8 mouse cellular contexts compared by ENCODE assay signal in the genomic region with DNA sequence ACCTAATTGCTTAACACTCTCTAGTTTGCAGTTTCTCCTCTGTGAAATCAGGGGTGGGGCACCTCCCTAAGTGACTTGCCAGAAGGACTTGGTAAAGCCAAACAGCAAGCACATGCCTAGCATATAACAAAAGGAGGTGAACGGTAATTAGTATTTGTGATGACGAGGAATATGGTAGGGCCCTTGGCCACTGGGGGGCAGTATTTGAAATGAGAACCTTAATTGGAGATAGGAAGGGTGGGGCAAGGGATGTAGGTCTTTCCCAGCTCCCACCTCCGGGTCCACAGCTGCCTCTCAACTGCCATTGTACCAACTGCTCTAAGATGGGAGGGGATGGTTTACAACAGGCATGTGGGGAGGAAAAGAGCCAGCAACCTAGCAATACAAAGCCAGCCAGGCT. TPM values are rescaled to one million over a fixed set of nuclear protein-coding genes. Genes with fewer than 3 reads are reported as not detected.
A peak's percentile ranks its signal among the peaks of the same experiment; 100 is the strongest.
DNase-seq lines count a peak whose midpoint lies in the region; ATAC-seq and TF ChIP-seq lines count a peak whose summit lies in the region.

No protein-coding gene starts in this region.

- no peak for ATAC-seq in neural tube, embryonic 11.5 days (ENCODE audit: insufficient read depth, low FRiP score, low TSS enrichment)
- no peak for ATAC-seq in inflammation-experienced regulatory T-cells, adult 6 months

- H3K9ac ChIP-seq in neural tube, embryonic 11.5 days (ENCODE audit: low read length), result no peak overlapping the region

- H3K9me3 ChIP-seq in neural tube, embryonic 11.5 days (ENCODE audit: control insufficient read depth, low read length), result no peaks in the 10 kb centered on the region

- TF ChIP-seq CTCF in cortical plate, adult 2 months (IDR thresholded peaks at IDR 0.05; ENCODE audit: extremely low read depth, insufficient read depth, low read length), result peak; percentile 46

- H3K4me3 ChIP-seq in cortical plate, adult 2 months (ENCODE audit: insufficient read depth, low read length), result no peak overlapping the region
- no peak overlapping the region for H3K4me3 ChIP-seq in neural tube, embryonic 11.5 days (ENCODE audit: low read depth, low read length)

- H3K27me3 ChIP-seq in neural tube, embryonic 11.5 days (ENCODE audit: control insufficient read depth, insufficient read depth, low read length), result no peaks in the 10 kb centered on the region

- no peak for TF ChIP-seq POLR2A in cortical plate, adult 2 months (IDR thresholded peaks at IDR 0.05; ENCODE audit: extremely low read depth, insufficient read depth, low read length)

- no peak overlapping the region for H3K4me2 ChIP-seq in neural tube, embryonic 11.5 days (ENCODE audit: low read depth)

- no peaks in the 10 kb centered on the region for H3K36me3 ChIP-seq in neural tube, embryonic 11.5 days (ENCODE audit: control insufficient read depth, insufficient read depth, low read length)

- H3K4me1 ChIP-seq in cortical plate, adult 2 months (ENCODE audit: control insufficient read depth, insufficient read depth, low read length), result no peaks in the 10 kb centered on the region
- no peaks in the 10 kb centered on the region for H3K4me1 ChIP-seq in neural tube, embryonic 11.5 days (ENCODE audit: control insufficient read depth, insufficient read depth, low read length)

- peak; percentile 12 for DNase-seq in ovary, postnatal 36 days (ENCODE audit: low spot score)
- no peak for DNase-seq in ovary, postnatal 10 days (ENCODE audit: low spot score)
- peak; percentile 14 for DNase-seq in adipocyte (ENCODE audit: low spot score)
- peak; percentile 47 to 70 for DNase-seq in heart, postnatal 14 days
- DNase-seq in left cerebral cortex, adult 8-10 months (ENCODE audit: low spot score in 2 of 2), result peak; percentile 9 to 23
- peak; percentile 46 for DNase-seq in neural tube, embryonic 11.5 days (ENCODE audit: low spot score)

- no peak overlapping the region for H3K27ac ChIP-seq in cortical plate, adult 2 months (ENCODE audit: insufficient read depth, low read length)
- no peak overlapping the region for H3K27ac ChIP-seq in neural tube, embryonic 11.5 days (ENCODE audit: low read depth, low read length)

- intact Hi-C loops in heart, postnatal 14 days (cut with DNase I), result no loop called here

- WGBS in neural tube, embryonic 11.5 days, result 29% methylated on average over 3 of the region's 3 CpGs

RNA-seq across cellular contexts. Expression of a gene that starts 2.5 kb away (rescaled TPM):
- 0.17 and 0.38 TPM in 2 replicates for polyA plus RNA-seq in cortical plate, adult 2 months (2012; rRNA removed)
- 10 to 100 TPM; 18.1 to 19.2 TPM for total RNA-seq in heart, postnatal 14 days (2021)
- total RNA-seq in left cerebral cortex, adult 8-10 months (2022), result under 1 TPM; 0.21 to 0.33 (median 0.25) TPM
- polyA plus RNA-seq in neural tube, embryonic 11.5 days (2014; fragmentation: Nextera tagmentation; extraction: Ambion mirVana), result 2.6 and 3.0 TPM in 2 replicates
- not detected for polyA plus RNA-seq in inflammation-experienced regulatory T-cells, adult 6 months (2017; shearing (Covaris generic))

RNA-seq across cellular contexts. Expression of a gene that starts 42.2 kb away (rescaled TPM):
- polyA plus RNA-seq in cortical plate, adult 2 months (2012; rRNA removed), result not detected in 2 replicates
- not detected for total RNA-seq in heart, postnatal 14 days (2021)
- total RNA-seq in left cerebral cortex, adult 8-10 months (2022), result not detected
- polyA plus RNA-seq in neural tube, embryonic 11.5 days (2014; fragmentation: Nextera tagmentation; extraction: Ambion mirVana), result not detected in 2 replicates
- polyA plus RNA-seq in inflammation-experienced regulatory T-cells, adult 6 months (2017; shearing (Covaris generic)), result not detected
